Mouse (Mus musculus) gastrocnemius, adult 8-10 months (tissue): ENCODE results near the gene Gm15737. TPM values are rescaled to one million over a fixed set of nuclear protein-coding genes. Genes with fewer than 3 reads are reported as not detected.

ENCODE experiments used
- DNase-seq, 2 experiments: peaks; one replicate each; pipeline ENCODE4 v3.0.0; 2022; ENCODE audit warnings: low spot score in 2 of 2
- total RNA-seq, 4 experiments: library from RNA; stranded (reverse); gene quantifications; 2 replicates each; pipeline ENCODE4 v1.2.4; 2022

Gene Gm15737
- total RNA-seq: under 1 TPM; 0.25 to 0.73 (median 0.56) TPM

DNA sequence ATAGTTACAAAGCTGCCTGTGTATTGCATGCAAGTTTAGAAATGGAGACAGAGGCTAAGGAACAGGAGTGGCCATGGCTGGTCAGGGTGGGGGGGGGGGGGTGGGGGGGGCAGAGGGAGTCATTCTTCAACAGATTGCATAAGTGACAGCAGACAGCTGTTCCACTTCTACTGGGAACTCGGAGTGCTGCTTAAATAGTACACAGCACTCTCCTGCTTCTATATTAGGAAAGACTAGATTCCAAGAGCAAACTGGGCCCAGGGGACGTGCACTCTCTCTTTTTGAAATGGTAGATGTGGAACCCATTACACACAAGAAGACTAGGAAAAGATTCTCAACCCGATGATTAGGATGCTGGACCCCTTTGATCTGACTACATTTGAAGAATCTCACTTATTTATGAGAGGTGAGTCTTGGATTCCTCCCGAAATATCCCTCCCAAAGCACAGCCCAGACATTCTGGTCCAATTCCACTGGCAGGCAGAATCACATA lies at the start of gene Gm15737:
TSS of gene Gm15737 (plus strand) at position 269 of the 493 bp plus-strand sequence.
- peak; percentile 71 to 73 for DNase-seq

DNA sequence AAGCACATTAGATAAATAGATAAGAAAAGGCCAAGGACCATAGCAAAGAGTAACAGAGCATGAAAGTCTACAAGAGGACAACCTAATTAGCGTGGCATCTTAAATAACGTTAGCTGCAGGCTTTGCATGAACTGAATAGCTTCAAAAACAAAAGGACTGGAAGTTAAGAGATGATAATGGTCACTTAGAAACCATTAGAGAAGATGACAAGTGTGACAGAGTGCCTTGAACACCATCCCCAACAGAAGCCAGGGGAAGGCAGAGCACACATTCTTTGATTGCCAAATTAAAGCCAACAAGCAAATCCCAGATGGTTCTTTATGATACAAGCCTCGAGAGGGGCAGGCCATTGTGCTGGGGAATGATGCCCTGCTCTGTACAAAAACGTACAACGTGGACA lies 47.6 kb upstream of the Gm15737 start:
- DNase-seq: no peak

DNA sequence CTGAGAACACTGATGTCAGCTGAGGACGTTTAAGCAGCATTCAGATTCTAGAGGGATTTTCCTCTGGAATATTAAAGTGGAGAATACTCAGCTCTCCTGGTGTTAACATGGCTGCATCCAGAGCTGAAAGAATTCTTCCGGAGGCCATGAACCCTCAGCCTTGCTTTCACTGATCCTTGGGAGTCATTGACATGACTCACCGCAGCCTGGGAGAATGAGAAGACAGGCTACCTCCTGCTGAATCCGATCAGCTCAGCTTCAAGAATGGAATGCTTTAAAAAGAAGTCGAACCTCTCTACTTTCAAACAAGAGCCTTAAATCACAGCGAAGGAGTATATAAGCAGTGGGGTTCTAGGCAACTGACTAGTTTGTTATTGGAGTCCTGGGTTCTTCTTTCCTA lies 47.2 kb upstream of the Gm15737 start:
- DNase-seq: no peak

DNA sequence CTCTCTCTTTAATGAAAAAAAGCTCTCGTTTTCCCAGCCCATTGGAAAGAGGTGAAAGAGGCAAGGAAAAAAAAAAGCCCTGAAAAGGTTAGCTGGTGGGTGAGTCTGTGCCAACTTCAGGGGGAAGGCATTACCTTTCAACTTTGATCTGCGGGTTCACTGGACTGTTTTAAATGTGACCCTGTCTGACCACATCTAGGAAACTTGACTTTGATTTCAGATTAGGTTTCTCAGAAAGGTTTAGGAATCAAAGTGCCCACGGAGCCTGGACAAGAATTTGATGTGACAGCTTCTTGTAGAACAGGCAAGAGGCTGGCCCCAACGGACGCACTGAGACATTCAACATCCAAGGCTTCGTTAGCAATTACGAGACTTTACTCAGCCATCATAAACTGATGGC lies 45.2 kb upstream of the Gm15737 start:
- no peak for DNase-seq

DNA sequence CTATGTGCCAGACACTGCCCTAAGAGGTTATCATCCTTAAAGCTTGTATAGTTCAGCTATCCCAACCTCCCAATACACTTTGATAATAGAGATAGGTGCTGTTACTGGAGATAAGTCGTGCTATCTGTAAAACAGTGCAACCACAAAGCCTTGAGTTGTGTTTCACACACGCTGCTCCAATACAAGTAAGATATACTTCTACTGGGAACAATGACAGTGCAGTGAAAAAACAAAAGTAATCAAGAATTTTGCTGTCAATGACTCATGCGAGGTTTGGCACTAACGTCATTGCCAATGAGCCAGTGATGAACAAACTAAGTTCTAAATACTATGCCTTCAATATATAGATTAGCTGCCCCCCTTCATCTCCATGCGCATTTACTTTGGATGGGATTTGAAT lies 42.6 kb upstream of the Gm15737 start:
- DNase-seq: no peak

DNA sequence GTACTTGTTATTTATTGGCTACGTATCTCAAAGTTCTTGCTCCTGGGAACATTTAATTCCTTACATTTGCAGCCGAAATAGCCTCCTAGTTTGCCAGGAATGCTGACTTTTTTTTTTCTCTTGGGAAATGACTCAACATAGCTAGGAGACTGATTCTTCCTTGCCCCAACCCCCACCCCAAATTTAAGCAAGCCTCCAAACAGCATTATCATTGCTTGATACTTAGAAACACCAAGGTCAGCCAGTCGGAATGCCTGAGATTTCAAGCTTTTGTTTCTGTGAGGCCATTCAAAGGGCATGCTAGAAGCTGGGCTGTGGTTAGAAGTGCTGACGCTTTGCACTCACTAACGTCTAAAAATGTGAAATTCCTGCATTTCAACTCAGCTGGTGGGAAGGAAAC lies 41.8 kb upstream of the Gm15737 start:
- no peak for DNase-seq

DNA sequence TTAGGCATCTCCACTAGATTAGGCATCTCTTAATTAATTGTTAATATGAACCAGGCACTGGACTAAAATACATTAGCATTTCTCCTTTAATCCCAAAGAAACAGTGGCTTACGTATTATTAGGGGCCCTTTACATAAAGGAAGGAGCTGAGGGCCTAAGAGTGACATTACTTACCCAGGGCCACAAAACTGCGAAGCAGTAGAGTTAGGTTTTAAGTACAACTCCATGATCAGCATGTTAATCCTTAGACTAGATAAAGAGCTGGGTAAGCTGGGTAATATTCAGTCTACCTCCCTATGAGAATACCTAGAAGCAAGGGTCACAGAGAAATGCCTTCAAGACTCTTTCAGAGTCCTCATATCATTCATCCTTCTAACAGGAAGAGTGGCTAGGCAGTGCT lies 40.0 kb upstream of the Gm15737 start:
- DNase-seq: no peak

DNA sequence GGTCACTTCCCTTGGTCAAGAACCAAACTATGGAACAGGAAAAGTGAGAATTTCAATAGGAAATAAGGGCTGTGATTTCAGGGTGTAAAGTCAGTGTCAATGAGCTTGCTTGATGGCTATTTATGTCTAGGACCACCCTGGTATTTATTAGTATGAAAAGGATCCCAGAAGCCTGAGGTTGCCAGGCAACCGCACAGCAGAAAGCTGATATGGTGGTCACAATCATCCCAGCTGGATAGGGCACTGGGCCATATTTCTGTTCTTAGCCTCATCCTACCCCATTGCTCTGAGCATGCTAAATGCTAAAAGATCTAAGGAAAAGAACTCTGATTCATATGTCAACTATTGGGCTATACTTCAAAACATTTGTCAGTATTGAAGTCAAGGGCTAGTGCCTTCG lies 38.1 kb upstream of the Gm15737 start:
- peak in 1 of 2 experiments; percentile 11 for DNase-seq

DNA sequence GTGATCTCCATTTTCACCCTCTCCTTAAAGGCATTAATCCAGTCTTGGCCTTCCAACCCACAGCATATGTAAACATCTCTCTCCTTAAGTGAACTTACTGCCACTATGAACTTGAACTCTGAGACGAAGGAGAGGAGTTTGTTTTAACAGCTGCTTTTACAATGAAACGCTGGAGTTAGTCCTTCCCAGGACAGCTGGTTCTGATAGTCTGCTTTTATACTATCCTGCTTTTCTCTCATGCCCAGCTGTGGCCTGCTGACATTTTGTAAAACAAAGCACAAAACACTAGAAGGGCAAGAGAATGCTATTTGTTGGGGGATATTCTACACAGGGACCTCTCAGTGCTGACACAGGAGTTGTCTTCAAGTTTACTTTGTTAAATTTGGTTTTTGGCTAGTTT lies 27.2 kb upstream of the Gm15737 start:
- no peak for DNase-seq

DNA sequence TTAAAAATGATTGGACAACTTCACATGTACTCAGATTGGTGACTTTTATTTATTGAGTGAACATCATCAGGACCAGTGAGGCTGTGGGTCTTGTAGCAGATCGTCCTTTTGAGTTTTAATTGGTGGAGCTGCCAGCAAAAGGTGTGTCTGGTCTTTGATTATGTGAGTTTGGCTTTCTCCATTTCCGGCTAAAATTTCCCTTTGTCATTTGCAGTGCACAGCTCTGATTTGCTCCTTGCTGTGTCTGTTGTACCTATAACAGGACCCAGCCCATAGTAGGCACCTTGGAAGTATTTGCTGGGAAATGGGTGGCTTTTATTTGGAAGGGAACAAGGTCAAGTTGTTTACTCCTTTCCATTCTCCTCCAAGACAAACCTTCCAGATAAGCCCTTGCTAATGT lies 25.7 kb upstream of the Gm15737 start:
- DNase-seq: no peak

DNA sequence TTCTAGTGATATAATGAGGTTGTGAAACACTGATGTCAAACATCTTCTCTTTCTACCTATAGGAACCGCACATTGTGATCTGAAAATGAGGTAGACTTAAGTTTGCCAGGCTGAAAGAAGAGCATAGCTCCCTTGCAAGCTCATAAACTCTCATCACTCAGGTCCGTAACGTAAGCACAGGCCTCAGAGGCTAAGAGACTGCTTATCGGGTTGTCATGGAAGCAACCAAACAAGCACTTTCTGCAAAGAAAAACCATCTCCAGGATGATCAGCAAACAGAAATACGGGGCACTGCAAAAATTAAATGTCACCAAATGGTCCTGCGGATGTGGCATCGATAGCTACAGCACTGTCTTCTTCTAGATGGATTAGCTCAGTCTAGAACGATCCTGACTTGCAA lies 23.3 kb upstream of the Gm15737 start:
- DNase-seq: no peak

DNA sequence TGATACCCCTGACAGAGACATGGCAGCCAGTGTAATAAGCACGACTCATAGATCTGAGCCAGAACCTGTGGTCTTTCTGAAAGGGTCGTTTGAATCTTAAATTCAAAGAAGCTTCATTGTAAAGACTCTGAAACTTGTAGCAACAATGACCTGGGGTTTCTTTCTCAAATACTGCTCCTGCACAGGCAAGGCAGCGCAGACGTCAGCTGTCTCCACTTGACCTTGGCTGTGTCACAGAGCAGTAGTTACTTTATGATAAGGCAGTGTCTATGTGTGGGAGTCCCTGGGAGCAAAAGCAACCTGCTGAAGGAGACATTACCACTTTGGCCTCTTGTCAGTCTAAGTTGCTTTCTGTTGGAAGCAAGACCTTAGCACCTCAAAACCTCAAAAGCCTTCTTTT lies 22.5 kb upstream of the Gm15737 start:
- DNase-seq: no peak

DNA sequence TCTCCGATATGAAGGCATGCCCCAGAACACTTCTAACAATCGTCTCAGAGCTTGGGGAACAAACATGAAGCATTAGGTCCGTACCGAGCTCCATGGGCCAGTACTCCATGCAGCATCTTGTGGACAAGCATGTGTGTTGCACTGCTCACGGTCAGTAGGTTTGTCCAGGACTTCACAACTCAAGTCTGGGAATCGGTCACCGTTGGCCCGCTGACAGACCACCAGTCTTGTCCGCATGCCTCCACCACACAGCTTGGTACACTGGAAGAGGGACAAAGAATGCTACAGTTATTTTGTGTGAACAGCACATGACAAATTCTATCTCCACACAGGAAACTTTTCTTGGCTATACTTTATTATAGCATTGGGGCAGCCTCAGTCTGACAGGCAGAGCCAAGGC lies 19.9 kb upstream of the Gm15737 start:
- DNase-seq: no peak

DNA sequence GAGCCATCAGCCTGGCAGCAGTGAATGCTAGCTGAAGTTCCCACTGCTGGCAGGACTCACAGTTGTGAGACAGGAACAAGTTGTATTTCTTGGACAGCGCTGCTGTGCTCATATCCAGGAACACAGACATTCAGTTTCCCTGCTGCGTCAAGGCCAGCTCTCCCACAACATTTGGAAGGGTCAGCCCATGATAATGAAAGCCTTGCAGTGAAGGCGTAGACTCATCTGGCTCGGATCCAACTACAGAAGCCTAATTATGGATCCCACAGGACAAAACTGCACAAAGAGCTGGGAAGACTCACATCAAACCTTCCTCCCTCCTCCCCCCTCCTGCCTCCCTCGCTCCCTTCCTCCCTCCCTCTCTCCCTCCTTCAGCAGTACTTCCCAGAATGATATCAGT lies 18.9 kb upstream of the Gm15737 start:
- peak; percentile 59 to 74 for DNase-seq

DNA sequence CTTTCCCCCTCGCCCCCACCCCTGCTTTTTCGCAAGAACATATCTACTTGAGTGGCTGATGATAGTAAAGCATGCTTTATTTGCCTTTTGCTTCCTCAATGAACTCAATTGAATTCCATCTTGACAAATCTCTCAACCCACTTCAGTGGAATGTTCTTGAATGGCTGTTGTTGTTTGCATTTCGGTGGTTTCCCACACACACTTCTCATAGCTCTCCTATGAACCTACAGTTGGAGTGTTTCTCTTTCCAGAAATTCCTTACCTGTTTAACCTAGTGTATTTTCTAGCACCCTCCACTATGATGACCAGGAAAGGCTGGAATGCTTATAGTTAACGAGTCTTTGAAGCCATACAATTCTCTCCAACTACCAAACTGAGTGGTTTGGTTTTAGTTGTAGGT lies 14.3 kb upstream of the Gm15737 start:
- no peak for DNase-seq

DNA sequence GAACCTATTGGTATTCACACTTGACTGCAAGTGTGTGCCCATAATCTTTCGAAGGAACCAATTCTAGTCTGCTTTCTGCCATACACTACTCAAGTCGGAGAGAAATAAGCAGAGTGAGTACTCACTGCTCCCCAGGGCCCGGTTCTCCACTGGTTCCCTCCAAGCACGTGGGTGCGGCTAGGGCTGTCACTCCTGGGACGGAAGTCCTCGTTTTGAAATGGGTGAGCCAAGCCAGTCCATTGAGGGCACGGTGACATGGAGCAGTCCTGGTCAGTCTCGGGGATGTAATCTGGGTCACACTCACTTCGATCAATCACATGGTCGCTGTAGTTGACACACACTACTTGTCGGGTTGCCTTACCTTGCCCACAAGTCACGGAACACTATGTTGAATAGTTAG lies 11.4 kb upstream of the Gm15737 start:
- DNase-seq: no peak

DNA sequence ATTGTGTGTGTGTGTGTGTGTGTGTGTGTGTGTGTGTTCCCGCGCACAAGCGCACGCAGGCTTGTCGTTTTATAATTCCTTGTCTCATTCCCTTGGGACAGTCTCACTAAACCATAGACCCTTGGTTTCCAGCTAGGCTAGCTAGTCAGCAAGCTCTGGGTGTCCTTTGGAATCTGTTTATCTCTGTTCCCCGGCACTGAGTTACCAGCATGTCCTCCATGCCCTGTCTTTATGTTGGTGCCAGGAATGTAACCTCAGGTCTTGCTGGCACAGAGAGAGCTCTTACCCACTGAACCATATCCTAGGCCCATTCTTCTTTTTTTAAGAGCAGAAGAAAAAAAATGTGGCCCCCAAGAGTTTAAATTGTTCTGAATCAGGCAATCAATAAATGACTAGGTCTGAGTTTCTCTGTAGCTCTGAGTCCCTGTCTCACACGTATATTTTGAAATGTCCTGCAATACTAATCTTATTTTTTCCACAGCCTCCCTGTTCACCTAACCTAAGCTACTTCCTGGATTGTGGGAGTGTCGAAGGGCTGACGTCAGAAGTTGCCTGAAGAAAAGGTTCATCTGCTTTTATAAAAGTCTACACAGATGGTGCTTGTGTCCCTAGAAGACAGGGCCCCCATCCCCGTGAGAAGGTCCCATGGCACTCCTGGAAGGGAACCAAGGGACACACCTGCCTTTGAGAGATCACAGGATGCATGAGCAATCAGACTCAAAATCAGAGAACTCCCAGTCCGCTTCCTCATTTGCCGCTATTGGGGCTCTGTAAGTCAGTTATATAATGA lies 10.2 kb upstream of the Gm15737 start:
- no peak for DNase-seq

DNA sequence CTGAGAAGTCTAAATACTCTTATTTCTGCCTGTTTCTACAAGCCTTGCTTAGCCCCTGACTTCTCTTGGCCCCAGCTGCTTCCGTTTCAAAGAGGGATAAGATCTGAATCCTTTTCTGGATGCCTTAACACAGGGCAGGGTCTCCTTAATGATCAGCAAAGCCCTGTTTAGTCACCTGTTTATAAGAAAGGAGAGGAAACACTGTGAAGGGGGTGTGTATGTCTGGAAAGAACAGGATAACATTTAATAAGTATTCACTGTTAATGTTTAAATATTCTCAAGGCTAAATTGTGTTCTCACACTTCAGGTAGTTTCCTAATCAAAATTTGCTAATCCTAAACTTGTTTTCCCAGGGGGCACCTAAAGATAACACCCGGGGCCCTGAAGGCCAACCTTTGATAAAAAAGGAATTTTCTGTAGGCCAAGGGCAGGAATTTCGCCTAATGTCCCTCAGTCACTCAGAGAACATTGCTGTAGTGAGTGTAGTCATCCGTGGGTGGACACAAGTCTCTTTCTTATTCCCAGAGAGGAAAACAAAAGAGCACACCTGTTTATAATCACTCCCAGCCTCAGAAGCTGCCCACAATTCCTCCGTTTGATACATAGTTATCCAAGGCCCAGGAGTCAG lies 8.8 kb upstream of the Gm15737 start:
- DNase-seq: no peak

DNA sequence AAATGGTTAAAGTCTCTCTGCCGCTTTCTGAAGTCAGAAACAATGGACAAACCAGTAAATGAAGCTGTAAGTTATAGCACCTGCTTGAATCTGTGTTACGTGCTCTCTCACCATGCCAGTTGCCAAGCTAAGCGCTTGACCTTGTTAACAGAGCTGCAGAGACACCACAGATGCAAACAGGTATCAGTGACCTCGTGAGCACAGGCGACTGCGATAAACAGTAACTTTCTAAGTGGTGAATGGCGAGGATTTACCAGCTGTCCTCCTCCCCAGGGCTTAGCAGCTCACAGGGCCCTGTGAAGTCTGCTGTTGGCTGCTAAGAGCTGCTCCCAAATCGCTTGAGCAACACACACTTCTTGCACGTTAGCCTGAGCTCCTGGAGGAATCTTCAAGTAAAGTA lies 6.6 kb upstream of the Gm15737 start:
- DNase-seq: no peak

DNA sequence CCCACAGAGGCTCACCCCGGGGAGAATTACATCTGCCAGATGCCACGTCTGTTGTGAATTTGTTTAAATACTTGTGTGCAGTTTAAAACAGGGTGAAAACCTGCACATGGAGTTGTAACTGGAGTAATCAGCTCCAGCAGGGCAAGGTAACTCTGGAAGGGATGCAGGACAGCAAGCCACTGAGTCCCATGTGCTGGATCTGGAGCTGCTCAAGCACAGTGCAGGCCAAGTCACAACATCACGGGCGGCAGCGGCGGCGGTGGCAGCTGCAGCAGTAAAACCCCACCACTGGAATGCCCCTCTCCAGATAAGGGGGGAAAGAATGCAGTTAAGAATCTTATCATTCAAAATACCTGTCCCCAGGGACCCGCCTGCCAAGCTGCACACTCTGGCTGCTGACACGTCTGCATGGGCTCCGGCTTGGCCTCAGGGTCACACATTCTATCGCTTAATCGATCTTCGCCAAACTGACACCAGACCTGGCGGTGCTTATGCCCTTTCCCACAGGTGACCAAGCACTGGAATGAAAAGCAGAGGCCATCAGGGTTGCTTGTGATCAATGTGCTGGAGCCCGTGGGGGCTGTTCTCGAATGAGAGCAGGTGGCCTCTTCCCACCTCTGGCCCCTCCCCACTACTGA lies 544 bp downstream of the Gm15737 start:
- peak; percentile 19 to 40 for DNase-seq

DNA sequence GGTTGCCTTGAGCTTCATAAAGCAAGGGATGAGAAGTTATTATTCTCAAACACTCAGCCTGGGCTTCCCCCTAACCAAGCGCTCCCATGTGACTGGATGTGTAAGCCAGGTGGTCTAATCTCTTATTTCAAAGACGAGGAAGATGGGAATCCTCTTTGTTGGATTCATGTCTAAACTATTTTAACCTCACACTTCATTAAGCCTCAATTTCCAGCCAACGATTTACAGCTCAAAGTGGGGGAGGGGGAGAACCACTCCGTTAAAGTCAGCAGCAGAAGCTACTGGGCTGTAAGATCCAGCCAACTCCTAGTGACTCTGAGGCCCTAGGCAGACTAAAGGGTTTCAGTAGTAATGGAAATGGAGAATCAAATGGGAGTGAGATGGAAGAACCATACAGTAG lies 2.7 kb downstream of the Gm15737 start:
- DNase-seq: no peak

DNA sequence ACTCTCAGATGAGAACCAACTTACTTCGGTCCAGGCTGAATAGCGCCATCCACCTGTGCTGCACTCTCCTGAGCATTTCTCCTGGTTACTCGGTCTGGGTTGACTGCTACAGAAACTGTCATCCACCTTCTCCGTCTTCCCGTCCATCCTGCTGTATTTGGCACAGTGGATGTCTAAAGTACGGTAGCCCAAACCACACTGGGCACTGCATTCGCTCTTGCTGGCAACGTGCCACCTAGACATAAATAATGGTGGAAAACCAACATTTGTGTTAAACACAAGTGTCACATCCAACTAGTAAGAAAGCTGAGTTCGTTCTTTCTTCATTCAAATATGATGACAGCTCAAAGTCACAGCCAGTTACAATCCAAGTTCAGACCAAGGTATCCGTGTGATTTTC lies 3.6 kb downstream of the Gm15737 start:
- no peak for DNase-seq

DNA sequence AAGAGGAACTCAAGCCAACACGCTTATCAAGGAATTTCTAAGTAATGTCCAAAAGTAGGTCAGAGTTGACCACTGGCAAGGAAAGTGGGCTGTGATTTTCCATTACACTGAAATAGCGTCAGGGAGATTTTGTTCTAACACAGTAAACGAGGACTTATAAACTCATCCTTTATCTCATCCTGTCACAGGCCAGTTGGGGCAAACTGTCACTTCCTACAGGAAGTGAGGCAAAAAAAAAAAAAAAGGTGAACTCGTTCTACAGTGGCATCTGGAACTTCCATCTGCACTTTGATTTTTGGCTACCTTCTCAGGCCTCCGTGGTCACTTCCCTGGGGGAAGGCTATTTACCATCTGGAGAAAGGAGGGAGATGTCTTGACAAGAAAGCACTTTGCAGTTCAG lies 5.7 kb downstream of the Gm15737 start:
- DNase-seq: no peak
